Mouse (Mus musculus) neural tube, embryonic 14.5 days (tissue): Measurements from ENCODE around the gene Krtap5-4. TPM values are rescaled to one million over a fixed set of nuclear protein-coding genes. Genes with fewer than 3 reads are reported as not detected.
"Not testable (repeated sequence)": the region's sequence is repeated elsewhere in the genome, so short reads cannot be mapped to it uniquely, and the experiment has no call there.

Experiments used
- ATAC-seq: fragments of 200-750 bp; cut with Nextera tagmentation; 2 replicates; pipeline ENCODE4 v1.8.0; 2017; ENCODE audit warnings: low read depth, mild to moderate bottlenecking, moderate TSS enrichment, moderate library complexity
- H3K27ac ChIP-seq: fragments of 300-500 bp; sonication (generic); 2 replicates; pipeline ENCODE4 v1.5.1; 2014; ENCODE audit warnings: low read depth, mild to moderate bottlenecking, control low read depth, low read length, moderate library complexity, mixed read lengths
- H3K27me3 ChIP-seq: fragments of 300-500 bp; sonication (generic); 2 replicates; pipeline ENCODE4 v1.6.1; 2014; ENCODE audit warnings: low read length; ENCODE audit not compliant: control insufficient read depth, insufficient read depth
- H3K36me3 ChIP-seq: fragments of 300-500 bp; sonication (generic); 2 replicates; pipeline ENCODE4 v1.6.1; 2014; ENCODE audit warnings: low read length, mixed read lengths; ENCODE audit not compliant: control insufficient read depth, insufficient read depth
- H3K4me1 ChIP-seq: fragments of 300-500 bp; sonication (generic); 2 replicates; pipeline ENCODE4 v1.6.1; 2014; ENCODE audit warnings: low read length; ENCODE audit not compliant: control insufficient read depth, insufficient read depth
- H3K4me2 ChIP-seq: fragments of 300-500 bp; sonication (generic); 2 replicates; pipeline ENCODE4 v1.6.1; 2014; ENCODE audit warnings: mild to moderate bottlenecking, low read depth, low read length, control low read depth
- H3K4me3 ChIP-seq: fragments of 300-500 bp; sonication (generic); 2 replicates; pipeline ENCODE4 v1.5.1; 2014; ENCODE audit warnings: low read depth, low read length, control low read depth, mixed read lengths
- H3K9ac ChIP-seq: fragments of 300-500 bp; sonication (generic); replicated peaks from 2 replicates; pipeline ENCODE4 v1.6.1; 2014; ENCODE audit warnings: low read depth, mild to moderate bottlenecking, control low read depth, low read length, mixed read lengths
- H3K9me3 ChIP-seq: fragments of 300-500 bp; sonication (generic); 2 replicates; pipeline ENCODE4 v1.6.1; 2016; ENCODE audit warnings: low read length; ENCODE audit not compliant: control insufficient read depth
- WGBS: fragments of 180-500 bp; shearing (Covaris S2); extraction: QIAGEN DNeasy Blood & Tissue Kit; methylation state at CpG from one replicate; pipeline ENCODE4 v1.1.7; 2014; 5-methylcytosine and 5-hydroxymethylcytosine counted together
- polyA plus RNA-seq: library from polyadenylated mRNA; unstranded; fragments of >200 nt; fragmentation: Nextera tagmentation; extraction: Ambion mirVana; gene quantifications from 2 replicates; pipeline ENCODE4 v1.2.1, GENCODE M21; 2014

Krtap5-4 gene
- polyA plus RNA-seq = not detected in 2 replicates

- Histone ChIP-seq H3K9me3 (no peaks in the 10 kb centered on the region), H3K36me3 (no peaks in the 10 kb centered on the region), H3K27ac (no peak within 1 kb of the TSS), H3K27me3 (no peaks in the 10 kb centered on the region), H3K4me2 (no peak within 1 kb of the TSS), H3K4me3 (no peak within 1 kb of the TSS), H3K4me1 (no peaks in the 10 kb centered on the region), H3K9ac (no peak within 1 kb of the TSS)
- ATAC-seq = no peak
- WGBS = 56% methylated on average over 3 of the region's 3 CpGs
These were observed at the start of gene Krtap5-4 for GRCm38 (mm10) chr7:142303249-142303648. Gene Krtap5-4 (plus strand): TSS chr7:142303549.

DNA sequence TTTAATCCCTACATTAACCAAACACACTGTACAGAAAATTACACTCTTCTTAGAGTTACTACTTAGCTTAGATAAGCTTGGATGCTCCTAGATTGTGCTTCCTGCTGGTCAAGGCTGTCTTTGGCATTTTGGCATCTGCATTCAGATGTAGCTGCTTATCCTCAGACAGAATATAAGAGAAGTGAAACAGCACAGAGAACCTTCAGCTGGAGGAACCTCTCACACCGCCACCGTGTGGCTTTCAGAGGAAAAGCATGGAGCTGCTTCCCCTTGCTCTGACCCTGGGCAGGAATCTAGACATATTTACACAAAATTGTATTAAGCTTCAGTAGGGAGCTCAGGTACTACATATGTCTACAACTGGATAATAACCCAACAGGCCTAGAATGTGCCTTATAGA is 47.8 kb upstream of the Krtap5-4 start:
- 0% methylated on average over 2 of the region's 2 CpGs for WGBS
- no peak overlapping the region for H3K4me2 ChIP-seq
- H3K4me1 ChIP-seq = no peaks in the 10 kb centered on the region
- no peaks in the 10 kb centered on the region for H3K36me3 ChIP-seq
- H3K27ac ChIP-seq = no peak overlapping the region
- no peaks in the 10 kb centered on the region for H3K27me3 ChIP-seq
- ATAC-seq = no peak
- H3K9me3 ChIP-seq = no peaks in the 10 kb centered on the region
- H3K9ac ChIP-seq = no peak overlapping the region
- H3K4me3 ChIP-seq = no peak overlapping the region

GRCm38 (mm10) chr7:142258254-142258653 is 45.1 kb upstream of the Krtap5-4 start, which contains the start of gene Gm2431:
Gene Gm2431 (minus strand): TSS chr7:142258354.
- WGBS = 74% methylated on average over 1 of the region's 1 CpGs
- not testable (repeated sequence) for ATAC-seq, H3K4me3 ChIP-seq, H3K9me3 ChIP-seq, H3K36me3 ChIP-seq, H3K4me2 ChIP-seq, H3K27me3 ChIP-seq, H3K4me1 ChIP-seq, H3K27ac ChIP-seq, H3K9ac ChIP-seq

- not testable (repeated sequence) for H3K9me3 ChIP-seq, ATAC-seq, H3K4me2 ChIP-seq, H3K27ac ChIP-seq, H3K27me3 ChIP-seq, H3K9ac ChIP-seq, H3K36me3 ChIP-seq, H3K4me3 ChIP-seq, H3K4me1 ChIP-seq
These were observed 29.1 kb upstream of the Krtap5-4 start, which contains the start of gene Gm4559 for GRCm38 (mm10) chr7:142274263-142274662. Gene Gm4559 (minus strand): TSS chr7:142274363.

DNA sequence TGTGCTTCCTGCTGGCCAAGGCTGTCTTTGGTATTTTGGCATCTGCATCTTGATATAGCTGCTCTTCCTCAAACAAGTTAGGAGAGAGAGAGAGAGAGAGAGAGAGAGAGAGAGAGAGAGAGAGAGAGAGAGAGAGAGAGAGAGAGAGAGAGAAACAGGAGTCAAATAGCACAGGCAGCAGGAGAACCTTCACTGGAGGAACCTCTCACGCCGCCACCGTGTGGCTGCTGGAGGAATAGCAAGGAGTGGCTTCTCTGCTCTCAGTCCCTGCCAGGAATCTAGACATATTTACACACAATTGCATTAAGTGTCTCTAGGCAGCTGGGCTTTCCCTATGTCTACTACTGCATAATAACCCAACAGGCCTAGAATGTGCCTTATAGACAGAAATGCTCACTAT is 25.2 kb upstream of the Krtap5-4 start:
- WGBS = 0% methylated on average over 3 of the region's 3 CpGs
- not testable (repeated sequence) for ATAC-seq, H3K4me1 ChIP-seq, H3K9ac ChIP-seq, H3K9me3 ChIP-seq, H3K4me2 ChIP-seq, H3K4me3 ChIP-seq, H3K36me3 ChIP-seq, H3K27ac ChIP-seq, H3K27me3 ChIP-seq

- not testable (repeated sequence) for H3K27ac ChIP-seq, H3K4me2 ChIP-seq, H3K27me3 ChIP-seq, H3K9ac ChIP-seq, H3K4me3 ChIP-seq, H3K9me3 ChIP-seq, ATAC-seq, H3K4me1 ChIP-seq, H3K36me3 ChIP-seq
- 65% methylated on average over 1 of the region's 1 CpGs for WGBS
These were observed 24.1 kb upstream of the Krtap5-4 start for GRCm38 (mm10) chr7:142279291-142279690.

GRCm38 (mm10) chr7:142282847-142283246 is 20.5 kb upstream of the Krtap5-4 start:
- not testable (repeated sequence) for H3K4me2 ChIP-seq, H3K9me3 ChIP-seq, H3K36me3 ChIP-seq, H3K9ac ChIP-seq, H3K27ac ChIP-seq, H3K4me3 ChIP-seq, H3K27me3 ChIP-seq, ATAC-seq, H3K4me1 ChIP-seq
- WGBS = 26% methylated on average over 2 of the region's 2 CpGs

GRCm38 (mm10) chr7:142284023-142284591 is 19.2 kb upstream of the Krtap5-4 start:
- Histone ChIP-seq H3K9ac (peak overlapping the region; percentile 57), H3K4me1 (peaks cover 7% of the 10 kb centered on the region), H3K36me3 (no peaks in the 10 kb centered on the region), H3K4me2 (peak overlapping the region; percentile 81), H3K27ac (peak overlapping the region; percentile 45; the same call in 1 of the 2 replicates), H3K9me3 (no peaks in the 10 kb centered on the region), H3K4me3 (peak overlapping the region; percentile 53), H3K27me3 (no peaks in the 10 kb centered on the region)
- ATAC-seq = peak; percentile 57
- WGBS = under 1% methylated on average over 38 of the region's 38 CpGs

DNA sequence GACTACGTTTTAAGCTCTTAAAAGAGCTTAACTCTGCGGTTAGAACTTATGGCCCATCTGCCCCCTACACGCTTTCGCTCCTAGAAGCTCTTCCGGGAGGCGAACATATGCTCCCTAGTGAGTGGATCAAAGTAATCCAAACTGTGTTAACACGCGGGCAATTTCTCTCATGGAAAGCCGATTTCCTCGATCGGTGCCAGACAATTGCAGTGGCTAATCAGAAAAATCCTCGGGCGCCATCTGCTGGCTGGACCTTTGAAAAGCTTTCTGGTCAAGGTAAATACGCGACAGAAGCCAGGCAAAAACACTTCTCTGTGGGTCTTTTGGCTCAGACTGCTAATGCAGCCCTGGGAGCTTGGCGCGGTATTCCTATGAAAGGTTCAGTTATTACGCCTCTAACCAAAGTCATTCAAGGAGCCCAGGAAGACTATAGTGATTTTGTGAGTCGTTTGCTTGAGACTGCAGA is 18.7 kb upstream of the Krtap5-4 start:
- WGBS = 0% methylated on average over 19 of the region's 19 CpGs
- no peaks in the 10 kb centered on the region for H3K9me3 ChIP-seq
- peak overlapping the region; percentile 81 for H3K4me2 ChIP-seq
- H3K4me3 ChIP-seq = peak overlapping the region; percentile 53
- peaks cover 7% of the 10 kb centered on the region for H3K4me1 ChIP-seq
- no peaks in the 10 kb centered on the region for H3K36me3 ChIP-seq
- H3K27me3 ChIP-seq = no peaks in the 10 kb centered on the region
- peak overlapping the region; percentile 57; the same call in 1 of the 2 replicates for H3K27ac ChIP-seq
- H3K9ac ChIP-seq = peak overlapping the region; percentile 57
- ATAC-seq = peak; percentile 87
